Mouse (Mus musculus) urinary bladder, postnatal 36 days (tissue): ENCODE measurements at regions not wholly inside any gene's neighbourhood (a gene's known extent, or its start where the extent isn't known, plus 50 kb on each side); places are given as distances from the start of the nearest gene placed in this dataset.
"Not testable (repeated sequence)": the region's sequence is repeated elsewhere in the genome, so short reads cannot be mapped to it uniquely, and the experiment has no call there.

ENCODE experiments used
- DNase-seq, 2 experiments: peaks; one replicate each; pipeline ENCODE4 v3.0.0; 2022; ENCODE audit warnings: low spot score in 2 of 2, mixed read lengths in 1 of 2

DNA sequence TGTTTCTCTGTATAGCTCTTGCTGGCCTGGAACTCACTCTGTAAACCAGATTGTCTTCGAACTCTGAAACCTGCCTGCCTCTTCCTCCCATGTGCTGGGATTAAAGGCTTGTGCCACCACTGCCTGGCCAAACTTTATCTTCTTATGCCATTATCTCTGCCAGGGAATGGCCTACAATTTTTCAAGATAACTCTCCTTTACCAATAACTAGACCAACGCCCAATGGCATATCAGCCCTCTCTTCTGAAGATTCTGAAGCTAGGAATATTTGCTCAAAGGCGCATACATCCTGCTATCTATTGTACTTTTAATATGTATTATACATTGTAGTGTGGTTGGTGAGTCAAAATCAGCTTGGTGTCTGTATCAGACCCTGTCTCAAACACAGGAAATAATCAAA lies 235.4 kb upstream of the Cts3 start:
- not testable (repeated sequence) for DNase-seq

DNA sequence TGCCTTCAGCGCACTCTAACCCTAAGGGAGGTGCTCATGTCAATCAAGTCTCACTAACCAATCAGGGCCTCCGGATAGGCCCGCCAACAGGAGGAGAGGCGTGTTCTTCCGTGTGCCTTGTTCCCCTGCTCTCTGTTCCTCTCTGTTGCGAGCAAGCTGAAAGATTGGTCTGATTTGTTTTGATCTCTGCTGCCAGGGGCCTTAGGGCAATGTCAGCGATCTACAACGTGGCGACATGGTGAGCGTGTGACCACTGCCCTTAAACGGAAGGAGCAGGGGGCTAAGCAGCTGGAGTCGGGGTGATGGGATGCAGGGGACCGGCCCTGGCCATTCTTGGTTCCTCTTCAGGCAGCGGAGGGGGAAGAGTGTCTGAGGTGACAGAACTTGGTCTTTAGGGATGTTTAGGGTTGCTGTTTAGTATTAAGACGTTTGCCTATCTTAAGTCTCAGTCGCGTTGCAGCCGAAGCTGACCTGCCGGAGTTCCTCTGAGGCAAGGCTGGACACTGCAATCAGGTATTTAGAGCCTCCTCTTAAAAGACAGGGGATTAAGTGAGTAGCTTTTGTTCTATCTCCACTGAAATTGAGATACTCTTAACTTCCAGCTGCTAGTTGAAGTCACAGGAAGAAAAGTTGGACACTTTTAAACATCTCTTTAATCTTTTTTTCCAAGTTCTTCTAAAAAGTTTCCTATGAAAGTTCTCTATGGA lies 234.4 kb upstream of the Cts3 start:
- peak; percentile 30 to 43 for DNase-seq

DNA sequence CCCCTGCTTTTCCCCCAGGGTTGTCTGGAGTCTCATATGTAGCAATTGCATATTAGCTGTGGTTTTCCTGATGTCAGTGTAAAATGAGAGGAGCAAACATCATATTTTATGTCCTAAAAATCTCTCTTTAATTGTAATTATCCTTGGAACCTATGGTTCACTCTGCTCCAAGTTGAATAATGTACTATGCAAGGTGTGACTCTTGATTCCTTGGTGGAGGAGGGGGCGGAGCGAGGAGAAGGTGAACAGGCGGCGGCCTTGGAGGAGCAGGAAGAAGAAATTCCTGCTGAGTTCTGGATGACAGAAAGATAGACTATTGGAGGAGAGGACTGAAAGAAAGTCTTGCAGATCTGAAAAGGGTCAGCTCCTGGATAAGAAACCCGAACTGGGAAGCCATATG lies 233.8 kb upstream of the Cts3 start:
- DNase-seq: not testable (repeated sequence)

DNA sequence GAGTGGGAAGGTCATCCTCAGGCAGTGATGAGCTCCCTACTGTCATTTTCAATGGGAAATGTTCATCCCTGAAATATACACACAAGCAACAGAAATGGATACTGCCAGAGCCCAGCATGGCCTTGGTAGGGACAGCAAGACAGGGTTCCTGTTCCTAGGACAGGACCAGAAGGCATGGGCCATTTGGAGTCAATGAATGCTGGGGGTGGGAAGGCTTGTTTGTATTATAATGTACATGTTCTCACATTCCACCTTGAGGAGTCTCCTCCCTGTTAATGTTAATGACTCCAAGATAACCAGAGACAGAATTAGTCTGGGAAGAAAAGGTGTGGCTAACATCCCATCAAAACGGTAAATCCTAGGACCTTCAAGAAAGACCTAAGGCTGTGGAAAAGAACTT lies 193.5 kb upstream of the Cts3 start:
- not testable (repeated sequence) for DNase-seq
